Mouse (Mus musculus) B cell, adult (primary cell): ENCODE measurements around the gene Hcar2. TPM values are rescaled to one million over a fixed set of nuclear protein-coding genes. Genes with fewer than 3 reads are reported as not detected.

Source experiments
- total RNA-seq: library from RNA; stranded (reverse); gene quantifications from 4 replicates; pipeline ENCODE4 v1.2.4, GENCODE M21; 2023; ENCODE audit not compliant: inconsistent age

The Hcar2 gene
- 0.27 to 0.67 TPM (median 0.40 TPM) in 4 replicates for total RNA-seq

DNA sequence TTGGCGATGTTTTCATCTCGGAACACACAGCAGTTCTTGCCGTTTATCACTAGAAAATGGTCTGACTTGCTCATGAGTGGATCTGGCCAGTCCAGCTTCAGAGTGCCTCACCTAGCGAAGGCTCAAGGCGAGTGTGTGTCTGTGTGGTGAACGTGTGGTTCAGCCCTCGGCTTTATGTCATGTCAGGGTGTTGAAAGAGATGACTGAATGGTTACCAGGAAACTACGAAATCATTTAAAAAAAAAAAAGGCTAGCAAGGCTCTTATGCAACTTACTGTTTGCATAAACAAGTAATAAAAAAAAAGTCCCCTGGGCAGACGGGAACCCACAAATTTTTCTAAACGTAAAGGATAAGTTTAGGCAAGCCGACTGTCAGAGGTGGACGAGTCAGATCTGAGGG lies at the start of gene Hcar2:
TSS of gene Hcar2 (minus strand) at position 135 of the 400 bp plus-strand sequence.

DNA sequence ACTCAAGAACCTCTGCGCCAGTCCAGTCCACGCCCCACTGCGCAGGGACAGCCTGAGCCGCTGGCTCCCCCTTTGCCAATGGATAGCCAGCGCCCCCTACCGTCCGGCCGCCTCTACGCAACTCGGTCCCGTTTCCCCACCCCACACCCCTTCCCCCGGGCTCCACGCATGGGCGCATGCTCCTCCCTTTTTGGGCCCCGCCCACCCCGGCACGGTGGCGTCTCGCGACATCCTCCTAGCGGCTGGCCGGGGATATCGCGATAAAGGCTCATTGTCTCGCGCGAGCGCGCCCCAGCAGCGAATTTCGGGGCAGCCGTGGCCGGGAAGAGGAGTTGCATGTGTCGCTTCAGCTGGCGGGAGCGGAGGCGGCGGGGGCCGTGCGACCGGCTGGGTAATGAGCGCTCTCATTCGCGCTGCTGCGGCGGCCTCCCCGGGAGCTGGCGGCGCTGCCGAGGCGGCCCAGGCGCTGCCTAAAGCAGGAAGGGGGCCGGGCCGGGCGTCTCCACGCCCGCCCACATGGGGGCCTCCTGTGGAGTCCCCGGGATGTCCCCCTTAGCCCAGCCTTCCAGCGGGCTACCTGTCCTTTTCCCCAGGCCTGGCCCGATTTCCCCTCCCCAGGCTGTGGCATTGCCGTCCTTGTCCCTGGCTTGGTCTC lies 41.8 kb upstream of the Hcar2 start, which contains the start of gene Denr:
TSS of gene Denr (plus strand) at position 200 of the 655 bp plus-strand sequence.

DNA sequence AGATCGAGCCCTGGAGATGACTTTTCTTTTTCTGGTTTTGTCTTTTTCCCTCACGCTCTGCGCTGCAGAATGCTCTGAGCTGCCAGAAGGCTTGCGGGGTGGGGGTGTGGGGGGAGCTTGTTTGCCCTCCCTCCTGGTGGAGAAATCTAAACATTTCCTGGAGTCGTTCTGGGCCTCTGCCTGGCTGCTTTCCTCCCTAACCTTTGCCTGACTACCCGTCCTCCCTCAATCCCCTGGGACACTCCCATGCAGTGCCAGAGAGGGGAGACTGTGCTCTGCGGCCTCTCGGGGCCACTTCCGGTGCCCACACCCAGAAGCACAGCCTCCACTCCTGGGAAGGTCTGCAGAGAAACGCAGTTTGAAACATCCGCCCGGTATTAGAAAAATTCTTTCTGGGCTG lies 14.6 kb upstream of the Hcar2 start, which contains the start of gene Hcar1:
TSS of gene Hcar1 (minus strand) at position 93 of the 400 bp plus-strand sequence.

Other genes starting within 250 kb of the Hcar2 start
- gene Clip1, start 180.9 kb downstream of the Hcar2 start, total RNA-seq: 24.8 to 26.2 TPM (median 25.8 TPM) in 4 replicates
- 73.7 to 80.8 TPM (median 77.5 TPM) in 4 replicates for gene Zcchc8, start 144.4 kb downstream of the Hcar2 start, total RNA-seq
- 243 to 272 TPM (median 261 TPM) in 4 replicates for gene Rsrc2, start 116.1 kb downstream of the Hcar2 start, total RNA-seq
- gene Kntc1, start 115.8 kb downstream of the Hcar2 start, total RNA-seq: 1.1 to 4.3 TPM (median 1.8 TPM) in 4 replicates
- not detected in 4 replicates for gene Hcar1, start 14.5 kb upstream of the Hcar2 start, total RNA-seq
- gene Denr, start 41.7 kb upstream of the Hcar2 start, total RNA-seq: 37.5 to 42.3 TPM (median 39.0 TPM) in 4 replicates
- gene Gm43518, start 61.9 kb upstream of the Hcar2 start, total RNA-seq: 2.8 TPM in 1 of 4 replicates, not detected in the others
- 3.5 to 9.7 TPM (median 4.5 TPM) in 4 replicates for gene Ccdc62, start 65.2 kb upstream of the Hcar2 start, total RNA-seq
- gene Hip1r, start 108.1 kb upstream of the Hcar2 start, total RNA-seq: 268 to 274 TPM (median 271 TPM) in 4 replicates
- 128 to 156 TPM (median 139 TPM) in 4 replicates for gene Vps37b, start 166.8 kb upstream of the Hcar2 start, total RNA-seq
- gene Abcb9, start 230.3 kb upstream of the Hcar2 start, total RNA-seq: 2.9 to 3.4 TPM (median 3.2 TPM) in 4 replicates
- 19.8 to 21.8 TPM (median 21.2 TPM) in 4 replicates for gene Ogfod2, start 246.8 kb upstream of the Hcar2 start, total RNA-seq